Mouse (Mus musculus): ENCODE measurements around the gene Ifnar2.

DNA sequence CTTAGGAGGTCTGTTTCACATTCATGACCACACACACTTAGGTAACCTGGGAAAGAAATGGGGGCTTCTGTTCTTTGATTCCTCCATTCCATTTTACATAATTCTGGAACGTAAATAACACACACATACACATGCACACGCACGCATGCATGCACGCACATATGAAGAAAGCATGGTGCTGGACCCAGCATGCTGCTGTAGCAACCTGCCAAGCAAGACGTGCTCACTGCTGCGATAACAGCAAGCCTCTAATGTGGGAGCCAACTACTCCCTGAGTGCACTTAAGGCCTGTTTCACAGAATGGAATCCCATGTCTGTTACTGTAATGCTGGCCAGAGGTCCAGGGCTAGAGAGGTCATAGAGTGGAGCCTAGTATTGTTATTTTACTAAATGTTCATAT is 19.4 kb upstream of the Ifnar2 start:
- no peak for TF ChIP-seq POLR2A (IDR thresholded peaks at IDR 0.05; ENCODE audit: low read depth, low read length)
- TF ChIP-seq JUND (conservative IDR thresholded peaks at IDR 0.05; ENCODE audit: low read depth, low read length), result no peak
- no peak for TF ChIP-seq MAFK (IDR thresholded peaks at IDR 0.05; ENCODE audit: insufficient replicate concordance, low read length)
- TF ChIP-seq CTCF (conservative IDR thresholded peaks at IDR 0.05 in 1 of 2, IDR thresholded peaks at IDR 0.05 in 1 of 2; ENCODE audit: low read depth in 2 of 2, low read length in 2 of 2), result no peak
- no peak for TF ChIP-seq ZMIZ1 (IDR thresholded peaks at IDR 0.05; ENCODE audit: low read depth, low read length)
- TF ChIP-seq NRF1 (IDR thresholded peaks at IDR 0.05; ENCODE audit: low read depth, low read length), result no peak
